Mouse (Mus musculus) ES-Bruce4 (cell line): ENCODE measurements around the gene Gabra6. TPM values are rescaled to one million over a fixed set of nuclear protein-coding genes. Genes with fewer than 3 reads are reported as not detected.

ENCODE experiments used
- H3K27ac ChIP-seq: 2 replicates; pipeline ENCODE4 v1.5.1; 2012; ENCODE audit warnings: low read length, inconsistent platforms; ENCODE audit not compliant: insufficient read depth
- H3K27me3 ChIP-seq: 2 replicates; pipeline ENCODE4 v1.6.1; 2012; ENCODE audit warnings: mild to moderate bottlenecking, low read length, inconsistent platforms; ENCODE audit not compliant: control insufficient read depth, poor library complexity, insufficient read depth, severe bottlenecking
- H3K36me3 ChIP-seq: 2 replicates; pipeline ENCODE4 v1.6.1; 2012; ENCODE audit warnings: inconsistent platforms, mild to moderate bottlenecking, low read length, moderate library complexity; ENCODE audit not compliant: control insufficient read depth, poor library complexity, insufficient read depth, severe bottlenecking
- H3K4me1 ChIP-seq: one replicate; pipeline ENCODE4 v1.8.1; 2011; ENCODE audit warnings: low read length; ENCODE audit not compliant: control insufficient read depth, insufficient read depth
- H3K4me3 ChIP-seq: 2 replicates; pipeline ENCODE4 v1.5.1; 2011; ENCODE audit warnings: low read depth, mild to moderate bottlenecking, low read length
- H3K9ac ChIP-seq: 2 replicates; pipeline ENCODE4 v1.6.1; 2012; ENCODE audit warnings: low read depth, mild to moderate bottlenecking, inconsistent platforms; ENCODE audit not compliant: poor library complexity, severe bottlenecking
- H3K9me3 ChIP-seq: replicated peaks from 2 replicates; pipeline ENCODE4 v1.6.1; 2012; ENCODE audit warnings: mild to moderate bottlenecking, low read length, inconsistent platforms; ENCODE audit not compliant: control insufficient read depth, poor library complexity, insufficient read depth, severe bottlenecking
- CTCF ChIP-seq: IDR thresholded peaks from one replicate; pipeline ENCODE4 v1.8.1; 2011; ENCODE audit warnings: low read depth, low read length
- EP300 ChIP-seq: IDR thresholded peaks from 2 replicates; pipeline ENCODE4 v1.6.1; 2011; ENCODE audit warnings: low read depth, low read length; ENCODE audit not compliant: insufficient read depth
- POLR2A ChIP-seq: IDR thresholded peaks from one replicate; pipeline ENCODE4 v1.8.1; 2011; ENCODE audit warnings: low read length; ENCODE audit not compliant: insufficient read depth
- polyA plus RNA-seq: library from polyadenylated mRNA; stranded (reverse); fragments of >200 nt; gene quantifications from 2 replicates; pipeline ENCODE4 v1.2.4, GENCODE M21; 2011; ENCODE audit warnings: low read depth; ENCODE audit not compliant: missing spikeins, insufficient read depth, insufficient read length

Gene Gabra6
- polyA plus RNA-seq, 1 experiment: not detected

GRCm38 (mm10) chr11:42258978-42259377, 61.9 kb downstream of the Gabra6 start:
- Histone ChIP-seq H3K4me1 (no peaks in the 10 kb centered on the region), H3K27ac (no peak overlapping the region), H3K4me3 (no peak overlapping the region), H3K9ac (no peak overlapping the region), H3K27me3 (no peaks in the 10 kb centered on the region; the same call in 1 of the 2 replicates), H3K9me3 (no peaks in the 10 kb centered on the region), H3K36me3 (no peaks in the 10 kb centered on the region)
- no peak for TF ChIP-seq EP300
- TF ChIP-seq CTCF: no peak
- no peak for TF ChIP-seq POLR2A

Other genes with a start within 250 kb of the Gabra6 start
- not detected in 2 replicates for gene Gabra1, start 138.1 kb downstream of the Gabra6 start, polyA plus RNA-seq
- not detected in 2 replicates for gene Gabrb2, start 98.7 kb upstream of the Gabra6 start, polyA plus RNA-seq